Mouse (Mus musculus) embryonic stem cell, embryonic (primary cell): ENCODE results near the gene Ptgfrn.

Experiments used
- CTCF ChIA-PET, 4 experiments: fragments of 300-600 bp in 2 of 4; fragments of 350-600 bp in 2 of 4; sonication (Branson Sonifier 250); formaldehyde crosslinking; loops; one replicate each; lab custom pipeline; 2022; ENCODE audit warnings: inconsistent platforms in 2 of 4; lab: Charles Lee
- POLR2A ChIA-PET, 4 experiments: fragments of 300-600 bp in 2 of 4; fragments of 350-600 bp in 2 of 4; sonication (Branson Sonifier 250); formaldehyde crosslinking; loops; one replicate each; lab custom pipeline; 2022; ENCODE audit warnings: antibody characterized with exemption in 4 of 4, inconsistent platforms in 1 of 4; lab: Charles Lee

The Ptgfrn gene

DNA sequence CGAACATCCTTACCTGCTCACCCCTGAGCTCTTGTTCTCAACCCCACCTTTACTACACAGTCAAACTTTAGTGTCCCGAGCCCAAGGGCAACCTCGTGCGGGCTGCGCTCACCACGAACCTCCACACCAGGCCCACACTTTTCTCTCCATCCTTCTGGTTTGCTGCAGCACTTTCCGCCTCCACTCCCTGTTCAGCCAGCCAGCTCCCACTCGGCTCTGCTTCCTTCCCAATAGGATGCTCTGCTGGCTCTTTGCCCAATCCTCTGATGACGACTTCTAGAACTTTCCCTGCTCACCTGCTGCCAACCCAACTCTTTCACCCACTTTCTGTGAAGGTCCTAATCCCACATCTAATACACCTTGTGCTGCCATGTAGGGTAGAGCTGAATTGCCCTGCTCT lies 6.3 kb downstream of the Ptgfrn start:
- ChIA-PET POLR2A (interaction anchor here (0.6 to 2.2 kb wide), 8 partner anchors 9 to 87 kb away, joined by 3 to 8 read pairs (median 4); no protein-coding TSS in a partner anchor), CTCF (no interaction called here)

- ChIA-PET CTCF (interaction anchor here in 2 of 4 experiments (0.6 to 0.8 kb wide), 2 partner anchors 10 to 179 kb away, joined by 3 read pairs; no protein-coding TSS in a partner anchor), POLR2A (interaction anchor here in 2 of 4 experiments (0.5 to 1.8 kb wide), 5 partner anchors 10 to 180 kb away, joined by 3 to 4 read pairs (median 3); no protein-coding TSS in a partner anchor)
Observed at GRCm38 (mm10) chr3:101102106-101102505, 8.0 kb downstream of the Ptgfrn start.

GRCm38 (mm10) chr3:101101184-101101583 lies 8.9 kb downstream of the Ptgfrn start:
- ChIA-PET CTCF (interaction anchor here in 1 of 4 experiments (0.8 kb wide), 1 partner anchor 9 kb away, joined by 3 read pairs; no protein-coding TSS in a partner anchor), POLR2A (interaction anchor here in 2 of 4 experiments (0.6 to 1.5 kb wide), 4 partner anchors 9 to 20 kb away, joined by 3 to 4 read pairs (median 3); no protein-coding TSS in a partner anchor)

DNA sequence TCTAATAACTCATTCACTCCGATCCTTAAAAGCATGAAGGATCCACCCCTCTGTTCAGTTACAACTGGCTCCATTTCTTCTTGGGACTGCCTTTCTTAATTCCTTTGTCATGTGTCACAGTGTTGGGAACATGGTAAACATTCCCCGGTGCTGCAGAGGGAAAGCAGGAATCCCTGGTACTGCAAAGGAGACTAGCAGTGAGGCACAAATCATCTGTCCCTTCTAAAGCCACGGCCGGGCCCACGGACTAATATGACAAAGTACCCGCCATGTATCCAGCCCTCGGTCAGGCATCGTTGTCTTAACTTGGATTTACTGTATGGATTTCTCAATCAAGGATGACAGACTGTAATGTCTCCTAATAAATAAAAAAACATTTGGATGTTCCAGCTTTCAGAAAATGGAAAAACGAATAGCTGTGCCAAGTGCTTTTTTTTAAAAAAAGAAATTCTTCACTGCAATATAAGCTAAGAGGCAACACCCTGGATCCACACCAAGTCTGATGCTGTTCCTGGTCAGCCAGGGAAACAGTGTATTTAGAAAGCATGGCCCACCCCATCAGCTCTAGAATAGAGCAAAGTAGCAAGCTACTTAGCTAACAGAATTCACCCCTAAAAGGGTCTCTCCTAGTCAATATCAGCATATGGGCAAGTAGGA lies 10.2 kb downstream of the Ptgfrn start:
- ChIA-PET CTCF (interaction anchor here in 2 of 4 experiments (0.5 to 0.6 kb wide), 2 partner anchors 12 to 204 kb away, joined by 3 to 8 read pairs; no protein-coding TSS in a partner anchor), POLR2A (interaction anchor here in 2 of 4 experiments (0.7 to 1.9 kb wide), 3 partner anchors 8 to 29 kb away, joined by 5 to 6 read pairs (median 5); no protein-coding TSS in a partner anchor)

GRCm38 (mm10) chr3:101098073-101098472 lies 12.0 kb downstream of the Ptgfrn start:
- CTCF ChIA-PET: no interaction called here
- POLR2A ChIA-PET: interaction anchor here in 2 of 4 experiments (0.6 to 1.9 kb wide), 6 partner anchors 8 to 307 kb away, joined by 3 to 9 read pairs (median 6); no protein-coding TSS in a partner anchor

DNA sequence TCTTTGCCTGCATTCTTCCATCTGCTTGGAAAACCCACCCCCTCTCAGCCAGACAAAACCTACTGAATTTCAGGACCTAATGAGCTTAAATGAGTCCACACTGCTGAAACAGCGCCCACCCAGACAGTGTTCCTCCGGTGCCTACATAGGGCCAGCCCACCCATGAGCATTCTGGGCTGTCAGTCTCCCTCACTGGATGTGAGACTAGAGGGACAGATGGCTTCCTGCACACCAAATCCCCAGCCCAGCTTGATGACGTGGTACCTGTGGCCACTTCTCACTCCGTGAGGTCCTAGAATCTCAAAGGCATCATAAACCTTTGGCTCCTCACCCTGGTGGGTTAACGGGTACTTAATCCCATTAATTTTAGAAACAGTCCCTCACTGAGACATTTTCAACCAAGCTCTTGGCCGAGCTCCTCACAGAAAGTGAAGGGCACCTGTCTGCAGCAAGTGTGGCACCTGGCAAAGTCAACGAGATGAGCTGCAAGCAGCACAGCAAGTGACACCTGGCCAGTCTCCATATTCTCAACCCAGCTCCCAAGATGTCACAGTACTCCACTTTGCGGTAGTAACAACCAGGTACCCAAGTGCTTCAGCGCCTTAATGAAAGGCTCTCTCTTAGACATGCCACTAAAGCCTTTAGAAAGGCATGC lies 12.8 kb downstream of the Ptgfrn start:
- ChIA-PET CTCF (interaction anchor here in 2 of 4 experiments (0.7 to 0.8 kb wide), 3 partner anchors 66 to 115 kb away, joined by 6 to 16 read pairs (median 6); no protein-coding TSS in a partner anchor), POLR2A (interaction anchor here (0.6 to 3.1 kb wide), 18 partner anchors 8 to 325 kb away, joined by 3 to 10 read pairs (median 5); partner anchors contain the start of gene Ptgfrn (in 1 of the 4))

- CTCF ChIA-PET: interaction anchor here in 1 of 4 experiments (0.6 kb wide), 1 partner anchor 119 kb away, joined by 5 read pairs; no protein-coding TSS in a partner anchor
- POLR2A ChIA-PET: interaction anchor here in 3 of 4 experiments (0.6 to 3.1 kb wide), 8 partner anchors 12 to 344 kb away, joined by 3 to 10 read pairs (median 4); partner anchors contain the start of gene Ptgfrn (in 1 of the 3)
Observed at GRCm38 (mm10) chr3:101095761-101096449, 14.2 kb downstream of the Ptgfrn start.

GRCm38 (mm10) chr3:101092202-101092601 lies 17.9 kb downstream of the Ptgfrn start:
- ChIA-PET CTCF (interaction anchor here in 3 of 4 experiments (0.6 to 1.2 kb wide), 9 partner anchors 9 to 324 kb away, joined by 3 to 4 read pairs (median 3); no protein-coding TSS in a partner anchor), POLR2A (interaction anchor here (0.6 to 3.0 kb wide), 35 partner anchors 9 to 359 kb away, joined by 3 to 18 read pairs (median 4); partner anchors contain the start of gene Ttf2 (in 1 of the 4))

GRCm38 (mm10) chr3:101086584-101087445 lies 23.3 kb downstream of the Ptgfrn start:
- ChIA-PET CTCF (interaction anchor here in 3 of 4 experiments (0.6 to 0.7 kb wide), 5 partner anchors 13 to 309 kb away, joined by 3 to 8 read pairs (median 3); no protein-coding TSS in a partner anchor), POLR2A (interaction anchor here (0.6 to 1.6 kb wide), 11 partner anchors 9 to 970 kb away, joined by 3 to 12 read pairs (median 3); no protein-coding TSS in a partner anchor)

DNA sequence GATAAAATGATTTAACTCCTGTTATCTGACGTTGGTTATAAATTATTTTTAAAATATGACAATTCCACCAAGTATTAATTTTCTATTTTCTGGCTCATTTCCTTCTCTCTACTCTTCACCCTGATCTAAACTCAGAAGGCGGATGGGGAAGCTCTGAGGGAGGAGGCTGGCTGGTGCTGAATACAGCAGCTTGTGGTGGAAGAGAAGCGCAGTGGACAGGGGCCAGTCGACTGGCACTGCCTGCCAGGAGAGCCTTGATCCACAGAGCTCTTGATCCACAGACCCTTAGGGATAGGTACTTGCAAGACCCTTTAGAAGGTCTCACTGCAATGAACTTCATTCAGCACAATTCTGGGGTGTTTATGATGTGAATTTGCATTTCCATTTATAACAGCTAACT lies 29.2 kb downstream of the Ptgfrn start:
- CTCF ChIA-PET: no interaction called here
- POLR2A ChIA-PET: interaction anchor here in 3 of 4 experiments (0.6 to 1.6 kb wide), 7 partner anchors 11 to 86 kb away, joined by 3 to 6 read pairs (median 3); no protein-coding TSS in a partner anchor

- ChIA-PET CTCF (interaction anchor here in 1 of 4 experiments (0.6 kb wide), 1 partner anchor 217 kb away, joined by 4 read pairs; no protein-coding TSS in a partner anchor), POLR2A (interaction anchor here in 2 of 4 experiments (0.6 to 1.8 kb wide), 5 partner anchors 9 to 914 kb away, joined by 3 to 8 read pairs (median 4); no protein-coding TSS in a partner anchor)
Observed at GRCm38 (mm10) chr3:101078344-101078743, 31.7 kb downstream of the Ptgfrn start.

DNA sequence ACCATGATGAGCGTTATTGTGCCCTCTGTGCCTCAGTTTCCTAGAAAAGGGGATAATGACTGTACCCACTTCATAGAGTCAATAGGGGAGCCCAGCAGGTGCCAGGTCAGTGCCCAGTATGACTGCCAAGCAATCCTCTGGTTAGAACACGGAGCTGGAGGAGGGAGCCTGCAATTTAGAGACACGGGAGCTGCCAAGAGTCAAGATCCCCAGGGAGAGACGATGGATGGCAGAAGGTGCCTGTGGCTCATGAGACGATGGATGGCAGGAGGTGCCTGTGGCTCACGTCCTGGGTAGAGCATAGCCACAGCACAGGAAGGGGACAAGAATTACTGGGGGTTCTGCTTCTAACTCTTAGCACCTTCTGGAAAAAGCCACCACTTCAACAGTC lies 32.4 kb downstream of the Ptgfrn start:
- ChIA-PET CTCF (no interaction called here), POLR2A (interaction anchor here (0.6 to 1.8 kb wide), 7 partner anchors 10 to 913 kb away, joined by 3 to 8 read pairs (median 4); partner anchors contain the start of gene Trim45 (in 1 of the 4))

DNA sequence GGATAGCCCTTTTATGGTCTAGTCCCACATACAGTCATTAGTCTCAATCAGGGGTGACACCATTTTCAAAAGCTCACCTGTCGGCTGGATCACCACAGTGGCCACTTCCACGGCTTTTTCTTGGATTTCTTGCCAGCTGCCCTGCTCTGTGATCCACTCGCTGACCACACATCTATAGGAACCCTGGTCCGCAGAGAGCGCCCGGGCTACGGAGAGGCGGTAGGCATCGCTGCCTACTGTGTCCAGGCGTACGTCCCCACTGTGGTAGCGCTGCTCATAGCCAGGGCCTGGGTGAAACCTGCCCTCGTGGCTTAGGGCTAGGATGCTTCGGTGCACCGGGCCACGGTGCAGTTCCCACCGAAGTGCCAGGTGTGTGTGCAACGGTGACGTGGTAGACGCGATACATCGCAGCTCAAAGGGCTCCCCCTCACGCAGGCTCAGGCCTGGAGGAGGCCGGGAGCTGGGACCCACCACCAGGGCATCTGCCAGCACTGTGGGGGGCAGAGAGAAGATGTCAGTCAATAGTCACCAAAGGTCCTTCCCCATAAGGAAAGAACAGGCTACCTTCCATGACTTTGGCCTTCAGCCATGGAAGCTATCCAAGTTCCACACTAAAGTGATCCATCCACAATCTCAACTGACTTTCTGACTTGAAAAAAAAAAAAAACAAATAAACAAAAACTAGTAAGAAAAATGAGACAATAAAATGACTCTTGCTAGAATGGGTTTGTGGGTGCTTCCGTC lies 32.9 kb downstream of the Ptgfrn start:
- ChIA-PET POLR2A (interaction anchor here in 3 of 4 experiments (0.7 to 1.1 kb wide), 4 partner anchors 9 to 155 kb away, joined by 3 to 6 read pairs (median 3); partner anchors contain the start of gene Trim45 (in 1 of the 3)), CTCF (no interaction called here)

DNA sequence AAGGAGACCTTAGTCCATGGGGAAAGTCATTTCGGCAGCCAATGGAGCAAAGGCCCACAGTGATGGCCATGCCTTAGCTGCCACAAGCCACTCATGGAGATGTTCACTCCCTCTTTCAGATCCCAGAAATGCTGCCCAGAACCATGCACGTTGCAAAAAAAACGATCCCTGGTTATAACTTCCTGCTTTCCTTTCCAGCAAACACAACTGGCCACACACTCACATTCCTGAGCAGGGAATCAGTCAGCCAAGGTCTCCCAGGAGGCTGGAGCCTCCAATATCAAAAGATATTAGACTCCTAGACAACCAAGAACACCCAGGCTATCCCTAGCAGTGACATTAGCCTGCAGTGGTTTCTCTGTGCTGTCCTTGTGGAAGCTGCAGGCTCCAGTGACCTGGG lies 34.2 kb downstream of the Ptgfrn start:
- ChIA-PET POLR2A (interaction anchor here in 1 of 4 experiments (0.6 to 1.2 kb wide), 2 partner anchors 14 to 337 kb away, joined by 3 to 4 read pairs; no protein-coding TSS in a partner anchor), CTCF (no interaction called here)

DNA sequence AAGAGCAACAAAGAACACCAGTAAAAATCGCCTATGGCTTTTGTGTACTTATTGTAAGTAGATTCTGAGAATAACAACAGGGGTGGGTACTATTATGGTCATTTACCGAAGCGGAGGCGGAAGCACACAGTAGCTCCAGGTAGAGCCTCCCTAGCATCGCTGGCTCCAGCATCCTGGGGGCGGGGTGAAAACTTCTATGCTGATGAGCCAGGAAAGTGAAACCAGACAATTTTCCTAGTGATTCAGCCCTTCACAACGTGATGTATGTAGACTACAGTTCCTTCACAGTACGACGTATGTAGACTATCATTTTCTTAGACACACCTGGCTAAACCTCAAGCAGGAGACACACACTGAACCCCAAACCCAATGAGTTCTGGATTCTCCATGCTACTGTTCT lies 36.7 kb downstream of the Ptgfrn start:
- CTCF ChIA-PET: interaction anchor here in 1 of 4 experiments (1.7 kb wide), 1 partner anchor 98 kb away, joined by 3 read pairs; no protein-coding TSS in a partner anchor
- POLR2A ChIA-PET: interaction anchor here (0.8 to 2.3 kb wide), 14 partner anchors 8 to 227 kb away, joined by 3 to 6 read pairs (median 4); no protein-coding TSS in a partner anchor
